Mouse (Mus musculus) myocyte (in vitro differentiated cells): ENCODE results near the gene Zfp462.

Source experiments
- CEBPB ChIP-seq: IDR thresholded peaks from 2 replicates; pipeline ENCODE4 v1.6.1; 2011; ENCODE audit warnings: mild to moderate bottlenecking, moderate library complexity; ENCODE audit not compliant: poor library complexity, insufficient read depth, severe bottlenecking
- E2F4 ChIP-seq: IDR thresholded peaks from one replicate; pipeline ENCODE4 v1.6.1; 2011; ENCODE audit warnings: mild to moderate bottlenecking, control low read depth, moderate library complexity; ENCODE audit not compliant: insufficient read depth
- POLR2A ChIP-seq: IDR thresholded peaks from one replicate; pipeline ENCODE4 v1.6.1; 2011; ENCODE audit warnings: low read depth, mild to moderate bottlenecking, control low read depth, moderate library complexity; ENCODE audit not compliant: insufficient read length
- POLR2AphosphoS2 ChIP-seq: IDR thresholded peaks from one replicate; pipeline ENCODE4 v1.6.1; 2011; ENCODE audit warnings: low read depth, control low read depth; ENCODE audit not compliant: insufficient read length
- TCF12 ChIP-seq: IDR thresholded peaks from one replicate; pipeline ENCODE4 v1.6.1; 2011; ENCODE audit warnings: mild to moderate bottlenecking, control low read depth; ENCODE audit not compliant: poor library complexity, insufficient read depth, severe bottlenecking
- USF1 ChIP-seq: IDR thresholded peaks from one replicate; pipeline ENCODE4 v1.6.1; 2011; ENCODE audit warnings: low read depth, mild to moderate bottlenecking, control low read depth, moderate library complexity

DNA sequence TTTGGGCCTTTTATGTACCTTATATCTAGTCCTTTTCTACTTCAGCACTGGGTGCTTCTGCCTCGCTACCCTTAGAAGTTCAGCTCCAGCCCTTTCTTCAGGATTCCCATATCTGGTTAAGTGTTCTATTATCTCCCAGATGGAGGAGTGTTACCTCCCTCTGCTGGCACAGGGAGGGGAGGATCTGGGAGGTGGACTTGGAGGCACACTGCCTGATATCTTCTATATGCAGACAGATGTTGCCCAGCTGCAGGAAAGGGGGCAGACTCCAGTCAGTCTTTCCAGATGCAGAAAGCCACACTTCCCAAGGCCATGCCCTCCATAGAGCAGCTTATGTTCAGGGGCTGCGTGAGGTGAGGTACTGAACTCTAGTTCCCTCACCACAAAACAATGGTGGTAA is 156.0 kb downstream of the Zfp462 start:
- no peak for TF ChIP-seq POLR2A
- no peak for TF ChIP-seq CEBPB
- TF ChIP-seq USF1, result no peak
- TF ChIP-seq TCF12, result no peak
- no peak for TF ChIP-seq E2F4
- TF ChIP-seq POLR2AphosphoS2, result no peak
